Comparison of ENCODE assay signal across 8 mouse cellular contexts in genomic region chr3:51483741-51484359, GRCm38 (mm10). TPM values are rescaled to one million over a fixed set of nuclear protein-coding genes. Genes with fewer than 3 reads are reported as not detected.
DNase-seq lines count a peak whose midpoint lies in the region; ATAC-seq lines count a peak whose summit lies in the region.

Gene Rab33b, plus strand, starts transcription at chr3:51483920.

- ATAC-seq in hindbrain, embryonic 12.5 days (ENCODE audit: low FRiP score), result peak; percentile 96

- peak within 1 kb of the TSS; percentile 63 for H3K4me3 ChIP-seq in hindbrain, embryonic 12.5 days

- peak within 1 kb of the TSS; percentile 90 for H3K27ac ChIP-seq in hindbrain, embryonic 12.5 days

- WGBS in hindbrain, embryonic 12.5 days, result under 1% methylated on average over 64 of the region's 70 CpGs

- H3K4me1 ChIP-seq in hindbrain, embryonic 12.5 days, result peaks cover 23% of the 10 kb centered on the region

- no peaks in the 10 kb centered on the region for H3K27me3 ChIP-seq in hindbrain, embryonic 12.5 days

- H3K4me2 ChIP-seq in hindbrain, embryonic 12.5 days (replicated peaks), result peak within 1 kb of the TSS; percentile 82

- DNase-seq in NIH3T3 (ENCODE audit: low read depth), result peak; percentile 98
- DNase-seq in cerebellum, postnatal 10 days, result peak; percentile 98 to 99
- DNase-seq in frontal cortex, postnatal 10 days (ENCODE audit: low spot score in 2 of 2), result peak; percentile 97
- DNase-seq in layer of hippocampus, postnatal 14 days (ENCODE audit: low spot score in 2 of 2), result peak; percentile 97 to 99
- DNase-seq in lung, postnatal 14 days, result peak; percentile 95
- peak; percentile 79 for DNase-seq in retina, adult 2 months (ENCODE audit: low read depth, low spot score)
- peak; percentile 97 for DNase-seq in thymus, postnatal 36 days

- peak within 1 kb of the TSS; percentile 80 for H3K9ac ChIP-seq in hindbrain, embryonic 12.5 days

- no peaks in the 10 kb centered on the region for H3K36me3 ChIP-seq in hindbrain, embryonic 12.5 days

- no peaks in the 10 kb centered on the region for H3K9me3 ChIP-seq in hindbrain, embryonic 12.5 days (replicated peaks)

RNA-seq across cellular contexts. Expression of gene Rab33b, which starts in this region (rescaled TPM):
- 22.3 and 24.2 TPM in 2 replicates for polyA plus RNA-seq in hindbrain, embryonic 12.5 days (2016; fragmentation: Nextera tagmentation; extraction: Ambion mirVana)
- total RNA-seq in layer of hippocampus, postnatal 14 days (2021), result 10 to 100 TPM; 24.0 to 27.1 TPM

Comparison
In these comparisons a context has a peak if more than half of its experiments do, and no peak if none do; other contexts are left out.
1. Peak in every context shown above with its lines: DNase-seq, ATAC-seq, H3K4me3 ChIP-seq and H3K27ac ChIP-seq.